Mouse (Mus musculus) brain, adult 10 weeks (tissue): ENCODE results near the gene Gm21778. TPM values are rescaled to one million over a fixed set of nuclear protein-coding genes. Genes with fewer than 3 reads are reported as not detected.

Experiments
- polyA plus RNA-seq: library from polyadenylated mRNA; stranded (reverse); fragments of 350-450 nt; fragmentation: Illumina TruSeq; extraction: RNeasy Lipid Tissue Mini Kit (QIAGEN cat#74804); gene quantifications from one replicate; pipeline ENCODE4 v1.2.3, GENCODE M21; 2015; ENCODE audit warnings: low read depth, low replicate concordance

Gm21778 gene
- polyA plus RNA-seq = not detected

DNA sequence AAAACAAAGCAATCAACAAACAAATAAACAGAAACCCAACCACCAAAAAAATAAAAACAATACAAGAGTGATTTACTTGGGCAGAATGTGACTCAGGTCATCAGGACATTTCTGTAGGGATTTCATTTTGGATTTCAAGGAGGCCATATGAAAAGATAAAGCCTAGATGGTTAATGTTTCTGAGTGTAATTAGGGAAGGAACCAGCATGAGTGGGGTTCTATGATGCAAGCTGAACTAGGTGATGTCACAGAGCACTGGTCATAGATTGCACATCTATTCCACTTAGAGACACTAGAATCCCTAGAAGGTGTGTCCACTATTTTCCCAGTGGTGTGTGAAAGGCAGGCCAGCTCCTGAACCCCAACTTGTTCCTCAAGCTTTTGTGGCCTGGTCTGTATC lies at the start of gene Gm21778:
Gene Gm21778 (plus strand): TSS at position 301 of the 400 bp plus-strand sequence.

Other genes starting within 250 kb of the Gm21778 start
- gene Gm20914, start 216.5 kb upstream of the Gm21778 start, polyA plus RNA-seq = not detected
- gene Gm28171, start 149.1 kb upstream of the Gm21778 start, polyA plus RNA-seq = not detected